Mouse (Mus musculus) midbrain, embryonic 11.5 days (tissue): ENCODE measurements around the gene 1700001K19Rik. TPM values are rescaled to one million over a fixed set of nuclear protein-coding genes. Genes with fewer than 3 reads are reported as not detected.

Experiments used
- ATAC-seq: fragments of 200-750 bp; cut with Nextera tagmentation; 2 replicates; pipeline ENCODE4 v1.8.0; 2017; ENCODE audit warnings: moderate TSS enrichment, moderate library complexity; ENCODE audit not compliant: low FRiP score
- DNase-seq: peaks from one replicate; pipeline ENCODE4 v3.0.0; 2015; ENCODE audit warnings: low spot score; ENCODE audit errors: missing footprints
- H3K27ac ChIP-seq: fragments of 300-500 bp; sonication (generic); 2 replicates; pipeline ENCODE4 v1.5.1; 2014; ENCODE audit warnings: low read depth, low read length
- H3K27me3 ChIP-seq: fragments of 300-500 bp; sonication (generic); 2 replicates; pipeline ENCODE4 v1.6.1; 2014; ENCODE audit warnings: mild to moderate bottlenecking, low read length, moderate library complexity, mixed read lengths; ENCODE audit not compliant: control insufficient read depth, insufficient read depth
- H3K36me3 ChIP-seq: fragments of 300-500 bp; sonication (generic); 2 replicates; pipeline ENCODE4 v1.6.1; 2014; ENCODE audit warnings: mild to moderate bottlenecking, low read length, moderate library complexity, mixed read lengths; ENCODE audit not compliant: control insufficient read depth, insufficient read depth
- H3K4me1 ChIP-seq: fragments of 300-500 bp; sonication (generic); 2 replicates; pipeline ENCODE4 v1.6.1; 2014; ENCODE audit warnings: low read length; ENCODE audit not compliant: control insufficient read depth, insufficient read depth
- H3K4me2 ChIP-seq: fragments of 300-500 bp; sonication (generic); 2 replicates; pipeline ENCODE4 v1.6.1; 2014; ENCODE audit warnings: mild to moderate bottlenecking, moderate library complexity
- H3K4me3 ChIP-seq: fragments of 300-500 bp; sonication (generic); 2 replicates; pipeline ENCODE4 v1.5.1; 2014; ENCODE audit warnings: low read depth, low read length
- H3K9ac ChIP-seq: fragments of 300-500 bp; sonication (generic); 2 replicates; pipeline ENCODE4 v1.6.1; 2014; ENCODE audit warnings: low read length
- H3K9me3 ChIP-seq: fragments of 300-500 bp; sonication (generic); 2 replicates; pipeline ENCODE4 v1.6.1; 2016; ENCODE audit warnings: low read length; ENCODE audit not compliant: control insufficient read depth
- WGBS: fragments of 180-500 bp; shearing (Covaris S2); extraction: QIAGEN DNeasy Blood & Tissue Kit; methylation state at CpG from one replicate; pipeline ENCODE4 v1.1.7; 2014; 5-methylcytosine and 5-hydroxymethylcytosine counted together
- microRNA-seq: library from miRNA; unstranded; fragments of <30 nt; microRNA quantifications from one replicate; pipeline ENCODE4, GENCODE M21; 2017
- polyA plus RNA-seq: library from polyadenylated mRNA; unstranded; fragments of >200 nt; fragmentation: Nextera tagmentation; extraction: Ambion mirVana; gene quantifications from 2 replicates; pipeline ENCODE4 v1.2.1, GENCODE M21; 2014

Gene 1700001K19Rik
- polyA plus RNA-seq, 1 experiment from 2014 or later = 0.14 TPM

DNA sequence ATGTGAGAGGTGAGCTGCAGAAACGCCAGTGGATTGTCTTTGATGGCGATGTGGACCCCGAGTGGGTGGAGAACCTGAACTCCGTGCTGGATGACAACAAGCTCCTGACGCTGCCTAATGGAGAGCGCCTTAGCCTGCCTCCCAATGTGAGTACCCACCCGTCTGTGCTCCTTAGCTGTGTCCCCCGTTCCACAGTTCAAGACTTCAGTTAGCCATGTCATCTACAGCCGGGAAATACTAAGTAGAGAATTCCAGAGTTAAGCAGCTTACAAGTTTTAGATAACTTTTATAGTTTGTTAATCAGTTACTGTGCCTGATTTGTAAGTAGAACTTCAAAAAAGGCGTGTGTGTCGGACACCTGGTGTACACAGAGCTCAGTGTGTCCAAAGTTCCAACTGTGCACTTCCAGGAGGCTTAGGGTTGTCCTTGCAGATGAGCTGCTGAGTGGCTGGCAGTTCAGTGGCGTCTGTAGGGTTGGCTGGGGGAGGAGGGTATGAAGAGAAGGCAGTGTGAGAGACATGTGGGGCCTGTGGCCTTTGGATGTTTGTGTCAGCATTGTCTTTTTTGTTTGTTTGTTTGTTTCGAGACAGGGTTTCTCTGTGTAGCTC, 44.8 kb downstream of the 1700001K19Rik start:
- ATAC-seq (no peak), DNase-seq (no peak)
- Histone ChIP-seq H3K36me3 (peaks cover 79% of the 10 kb centered on the region), H3K4me3 (no peak overlapping the region), H3K27me3 (no peaks in the 10 kb centered on the region), H3K27ac (no peak overlapping the region), H3K4me2 (no peak overlapping the region), H3K4me1 (no peaks in the 10 kb centered on the region), H3K9ac (no peak overlapping the region), H3K9me3 (no peaks in the 10 kb centered on the region)
- WGBS = 94% methylated on average over 13 of the region's 13 CpGs

DNA sequence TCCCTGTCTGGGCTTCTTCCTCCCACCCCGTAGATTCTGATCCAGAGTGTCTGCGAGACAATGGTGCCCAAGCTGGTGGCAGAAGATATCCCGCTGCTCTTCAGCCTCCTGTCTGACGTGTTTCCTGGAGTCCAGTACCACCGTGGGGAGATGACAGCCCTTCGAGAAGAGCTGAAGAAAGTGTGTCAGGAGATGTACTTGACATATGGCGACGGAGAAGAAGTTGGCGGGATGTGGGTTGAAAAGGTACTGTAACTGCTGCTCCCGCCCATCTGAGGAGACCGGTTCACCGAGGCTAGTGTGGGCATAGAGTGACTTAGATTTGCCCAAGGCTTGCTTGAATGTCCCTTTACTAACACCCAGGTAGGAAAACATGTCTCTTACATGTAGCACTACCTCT, 46.1 kb downstream of the 1700001K19Rik start:
- ATAC-seq = no peak
- 94% methylated on average over 12 of the region's 12 CpGs for WGBS

DNA sequence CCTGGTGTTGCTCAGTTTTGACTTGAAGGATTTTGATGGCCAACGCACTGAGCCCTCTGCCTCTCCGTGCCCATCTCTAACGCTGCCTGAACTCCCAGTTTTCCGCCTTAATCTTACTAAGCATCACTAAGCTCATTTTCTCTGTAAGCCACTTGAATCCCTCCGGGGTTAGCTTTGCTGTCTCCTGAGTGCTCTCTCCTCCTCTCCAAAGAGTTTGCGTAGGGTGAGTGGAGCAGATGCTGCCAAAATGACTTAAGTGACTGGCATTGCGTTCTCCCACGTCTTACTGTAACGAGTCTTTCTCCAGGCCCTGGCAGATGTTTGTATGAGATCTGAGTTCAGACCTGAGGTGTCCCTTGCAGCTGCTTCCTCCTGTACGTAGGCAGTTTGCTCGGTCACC, 52.4 kb downstream of the 1700001K19Rik start:
- Histone ChIP-seq H3K27me3 (no peaks in the 10 kb centered on the region), H3K36me3 (peaks cover 71% of the 10 kb centered on the region), H3K27ac (no peak overlapping the region), H3K4me3 (no peak overlapping the region), H3K9me3 (no peaks in the 10 kb centered on the region), H3K4me2 (no peak overlapping the region), H3K4me1 (no peaks in the 10 kb centered on the region), H3K9ac (no peak overlapping the region)
- ATAC-seq = no peak
- 95% methylated on average over 11 of the region's 11 CpGs for WGBS
- no peak for DNase-seq

More for the DNA sequence above, 46.1 kb downstream of the 1700001K19Rik start:
- Histone ChIP-seq H3K4me2 (no peak overlapping the region), H3K36me3 (peaks cover 75% of the 10 kb centered on the region), H3K4me3 (no peak overlapping the region), H3K4me1 (no peaks in the 10 kb centered on the region), H3K27ac (no peak overlapping the region), H3K9ac (no peak overlapping the region), H3K27me3 (no peaks in the 10 kb centered on the region), H3K9me3 (no peaks in the 10 kb centered on the region)
- no peak for DNase-seq

Small RNAs within 50 kb of the gene (microRNA-seq; reads per million reads assigned to microRNA genes)
- gene Gm27299 = not detected

Other genes with a start within 250 kb of the 1700001K19Rik start
- gene Ppp2r5c, start 235.5 kb downstream of the 1700001K19Rik start, polyA plus RNA-seq = 175 and 183 TPM in 2 replicates
- 74.9 and 83.1 TPM in 2 replicates for gene Dync1h1, start 81.2 kb downstream of the 1700001K19Rik start, polyA plus RNA-seq
- 1,541 and 1,584 TPM in 2 replicates for gene Hsp90aa1, start 20.1 kb upstream of the 1700001K19Rik start, polyA plus RNA-seq
- 22.9 and 24.7 TPM in 2 replicates for gene Wdr20, start 55.3 kb upstream of the 1700001K19Rik start, polyA plus RNA-seq
- 11.1 and 11.8 TPM in 2 replicates for gene Mok, start 158.3 kb upstream of the 1700001K19Rik start, polyA plus RNA-seq
- gene Zfp839, start 167.6 kb upstream of the 1700001K19Rik start, polyA plus RNA-seq = 1.4 and 1.8 TPM in 2 replicates
- gene Cinp, start 206.5 kb upstream of the 1700001K19Rik start, polyA plus RNA-seq = 77.4 and 83.2 TPM in 2 replicates
- 4.1 and 4.2 TPM in 2 replicates for gene Tecpr2, start 206.6 kb upstream of the 1700001K19Rik start, polyA plus RNA-seq